Mouse (Mus musculus) hindbrain, embryonic 11.5 days (tissue): ENCODE results near the gene Gadd45a. TPM values are rescaled to one million over a fixed set of nuclear protein-coding genes. Genes with fewer than 3 reads are reported as not detected.

Source experiments
- ATAC-seq: fragments of 200-750 bp; cut with Nextera tagmentation; 2 replicates; pipeline ENCODE4 v1.8.0; 2017; ENCODE audit warnings: mild to moderate bottlenecking, moderate TSS enrichment, moderate library complexity; ENCODE audit not compliant: low FRiP score
- DNase-seq: peaks from one replicate; pipeline ENCODE4 v3.0.0-alpha.2; 2015; ENCODE audit warnings: low spot score
- H3K27ac ChIP-seq: fragments of 300-500 bp; sonication (generic); 2 replicates; pipeline ENCODE4 v1.5.1; 2014; ENCODE audit warnings: mild to moderate bottlenecking, low read depth, low read length
- H3K27me3 ChIP-seq: fragments of 300-500 bp; sonication (generic); 2 replicates; pipeline ENCODE4 v1.6.1; 2014; ENCODE audit warnings: mild to moderate bottlenecking, low read length, moderate library complexity, mixed read lengths; ENCODE audit not compliant: control insufficient read depth, insufficient read depth
- H3K36me3 ChIP-seq: fragments of 300-500 bp; sonication (generic); 2 replicates; pipeline ENCODE4 v1.6.1; 2014; ENCODE audit warnings: mild to moderate bottlenecking, low read length, moderate library complexity, mixed read lengths; ENCODE audit not compliant: control insufficient read depth, insufficient read depth
- H3K4me1 ChIP-seq: fragments of 300-500 bp; sonication (generic); replicated peaks from 2 replicates; pipeline ENCODE4 v1.6.1; 2014; ENCODE audit warnings: low read length, mixed read lengths; ENCODE audit not compliant: control insufficient read depth, insufficient read depth
- H3K4me2 ChIP-seq: fragments of 300-500 bp; sonication (generic); replicated peaks from 2 replicates; pipeline ENCODE4 v1.6.1; 2014; ENCODE audit warnings: mild to moderate bottlenecking, low read depth, low read length
- H3K4me3 ChIP-seq: fragments of 300-500 bp; sonication (generic); 2 replicates; pipeline ENCODE4 v1.5.1; 2014; ENCODE audit warnings: low read depth, low read length
- H3K9ac ChIP-seq: fragments of 300-500 bp; sonication (generic); 2 replicates; pipeline ENCODE4 v1.6.1; 2014; ENCODE audit warnings: low read depth, low read length
- H3K9me3 ChIP-seq: fragments of 300-500 bp; sonication (generic); 2 replicates; pipeline ENCODE4 v1.6.1; 2016; ENCODE audit warnings: low read length; ENCODE audit not compliant: control insufficient read depth
- WGBS: fragments of 180-500 bp; shearing (Covaris S2); extraction: QIAGEN DNeasy Blood & Tissue Kit; methylation state at CpG from one replicate; pipeline ENCODE4 v1.1.7; 2014; 5-methylcytosine and 5-hydroxymethylcytosine counted together
- polyA plus RNA-seq: library from polyadenylated mRNA; unstranded; fragments of >200 nt; fragmentation: Nextera tagmentation; extraction: Ambion mirVana; gene quantifications from 2 replicates; pipeline ENCODE4 v1.2.1, GENCODE M21; 2014

Gene Gadd45a
- 17.7 and 19.8 TPM in 2 replicates for polyA plus RNA-seq

GRCm38 (mm10) chr6:67036837-67037628 is at the start of gene Gadd45a:
TSS of gene Gadd45a (minus strand) at chr6:67037457.
- H3K27ac ChIP-seq = peak within 1 kb of the TSS; percentile 77

GRCm38 (mm10) chr6:67085850-67086437 is 48.7 kb upstream of the Gadd45a start:
- WGBS = 91% methylated on average over 9 of the region's 9 CpGs
- Histone ChIP-seq H3K4me2 (no peak overlapping the region), H3K4me3 (no peak overlapping the region), H3K9me3 (no peaks in the 10 kb centered on the region), H3K27ac (no peak overlapping the region), H3K36me3 (no peaks in the 10 kb centered on the region), H3K4me1 (no peaks in the 10 kb centered on the region), H3K27me3 (no peaks in the 10 kb centered on the region), H3K9ac (no peak overlapping the region)
- no peak for DNase-seq
- ATAC-seq = no peak

More at GRCm38 (mm10) chr6:67036837-67037628, at the start of gene Gadd45a:
- DNase-seq (peak; percentile 95), ATAC-seq (peak; percentile 97)
- under 1% methylated on average over 69 of the region's 69 CpGs for WGBS
- Histone ChIP-seq H3K36me3 (no peaks in the 10 kb centered on the region), H3K4me2 (peak within 1 kb of the TSS; percentile 41), H3K4me1 (peaks cover 5% of the 10 kb centered on the region; the same call in 1 of the 2 replicates), H3K27me3 (no peaks in the 10 kb centered on the region), H3K9ac (peak within 1 kb of the TSS; percentile 76), H3K9me3 (no peaks in the 10 kb centered on the region), H3K4me3 (peak within 1 kb of the TSS; percentile 82)

- ATAC-seq = no peak
- Histone ChIP-seq H3K9ac (no peak overlapping the region), H3K4me2 (no peak overlapping the region), H3K27ac (no peak overlapping the region), H3K36me3 (no peaks in the 10 kb centered on the region), H3K4me3 (no peak overlapping the region), H3K27me3 (no peaks in the 10 kb centered on the region), H3K9me3 (no peaks in the 10 kb centered on the region), H3K4me1 (no peaks in the 10 kb centered on the region)
- no peak for DNase-seq
- 91% methylated on average over 2 of the region's 2 CpGs for WGBS
Observed at GRCm38 (mm10) chr6:67084465-67084864, 47.2 kb upstream of the Gadd45a start.

- H3K4me2 ChIP-seq = no peak overlapping the region
Observed at GRCm38 (mm10) chr6:67081141-67081540, 43.9 kb upstream of the Gadd45a start.

GRCm38 (mm10) chr6:67078076-67078475 is 40.8 kb upstream of the Gadd45a start:
- 89% methylated on average over 3 of the region's 3 CpGs for WGBS
- no peaks in the 10 kb centered on the region for H3K4me1 ChIP-seq
- no peak overlapping the region for H3K9ac ChIP-seq
- no peak overlapping the region for H3K4me2 ChIP-seq
- no peak for DNase-seq
- no peaks in the 10 kb centered on the region for H3K36me3 ChIP-seq
- no peak overlapping the region for H3K27ac ChIP-seq
- no peak overlapping the region for H3K4me3 ChIP-seq
- no peaks in the 10 kb centered on the region for H3K27me3 ChIP-seq
- H3K9me3 ChIP-seq = no peaks in the 10 kb centered on the region
- no peak for ATAC-seq

More at GRCm38 (mm10) chr6:67081141-67081540, 43.9 kb upstream of the Gadd45a start:
- Histone ChIP-seq H3K36me3 (no peaks in the 10 kb centered on the region), H3K9me3 (no peaks in the 10 kb centered on the region), H3K9ac (no peak overlapping the region), H3K27me3 (no peaks in the 10 kb centered on the region), H3K4me1 (no peaks in the 10 kb centered on the region), H3K27ac (no peak overlapping the region), H3K4me3 (no peak overlapping the region)
- ATAC-seq (no peak), DNase-seq (no peak)
- 91% methylated on average over 4 of the region's 4 CpGs for WGBS

- no peaks in the 10 kb centered on the region for H3K4me1 ChIP-seq
- DNase-seq (no peak), ATAC-seq (no peak)
- H3K27ac ChIP-seq = no peak overlapping the region
- no peaks in the 10 kb centered on the region for H3K27me3 ChIP-seq
- H3K4me3 ChIP-seq = no peak overlapping the region
- H3K4me2 ChIP-seq = no peak overlapping the region
- no peaks in the 10 kb centered on the region for H3K36me3 ChIP-seq
- no peak overlapping the region for H3K9ac ChIP-seq
- no peaks in the 10 kb centered on the region for H3K9me3 ChIP-seq
- 57% methylated on average over 3 of the region's 3 CpGs for WGBS
Observed at GRCm38 (mm10) chr6:67077477-67077876, 40.2 kb upstream of the Gadd45a start.

- Histone ChIP-seq H3K4me3 (no peak overlapping the region), H3K4me2 (no peak overlapping the region), H3K9ac (no peak overlapping the region), H3K4me1 (no peaks in the 10 kb centered on the region), H3K9me3 (no peaks in the 10 kb centered on the region), H3K36me3 (no peaks in the 10 kb centered on the region), H3K27ac (no peak overlapping the region), H3K27me3 (no peaks in the 10 kb centered on the region)
- DNase-seq (no peak), ATAC-seq (no peak)
- WGBS = 44% methylated on average over 1 of the region's 1 CpGs
Observed at GRCm38 (mm10) chr6:67076348-67076747, 39.1 kb upstream of the Gadd45a start.

- H3K4me3 ChIP-seq = no peak overlapping the region
- H3K27ac ChIP-seq = no peak overlapping the region
- H3K4me1 ChIP-seq = no peaks in the 10 kb centered on the region
- H3K27me3 ChIP-seq = no peaks in the 10 kb centered on the region
- H3K9ac ChIP-seq = no peak overlapping the region
- no peaks in the 10 kb centered on the region for H3K9me3 ChIP-seq
- DNase-seq = no peak
- H3K36me3 ChIP-seq = no peaks in the 10 kb centered on the region
- no peak for ATAC-seq
- H3K4me2 ChIP-seq = no peak overlapping the region
Observed at GRCm38 (mm10) chr6:67074868-67075267, 37.6 kb upstream of the Gadd45a start.

GRCm38 (mm10) chr6:67073929-67074328 is 36.7 kb upstream of the Gadd45a start:
- DNase-seq (no peak), ATAC-seq (no peak)
- no peak overlapping the region for H3K4me2 ChIP-seq
- H3K4me1 ChIP-seq = no peaks in the 10 kb centered on the region
- no peaks in the 10 kb centered on the region for H3K9me3 ChIP-seq
- H3K9ac ChIP-seq = no peak overlapping the region
- no peak overlapping the region for H3K27ac ChIP-seq
- H3K27me3 ChIP-seq = no peaks in the 10 kb centered on the region
- no peak overlapping the region for H3K4me3 ChIP-seq
- H3K36me3 ChIP-seq = no peaks in the 10 kb centered on the region
- WGBS = 86% methylated on average over 5 of the region's 5 CpGs
